Mouse (Mus musculus) intestine, embryonic 14.5 days (tissue): Measurements from ENCODE around the gene Aldh1a3. TPM values are rescaled to one million over a fixed set of nuclear protein-coding genes. Genes with fewer than 3 reads are reported as not detected.
A peak's percentile ranks its signal among the peaks of the same experiment; 100 is the strongest.

Source experiments
- ATAC-seq: fragments of 200-750 bp; cut with Nextera tagmentation; replicated peaks from 2 replicates; pipeline ENCODE4 v1.8.0; 2017; ENCODE audit warnings: low read depth, moderate number of reproducible peaks, moderate TSS enrichment, moderate library complexity; ENCODE audit not compliant: low FRiP score, low TSS enrichment
- DNase-seq: peaks from one replicate; pipeline ENCODE4 v3.0.0-alpha.2; 2018; ENCODE audit warnings: low spot score
- H3K27ac ChIP-seq: fragments of 300-500 bp; sonication (generic); 2 replicates; pipeline ENCODE4 v1.5.1; 2014; ENCODE audit warnings: low read depth, mild to moderate bottlenecking, control low read depth
- H3K27me3 ChIP-seq: fragments of 300-500 bp; sonication (generic); replicated peaks from 2 replicates; pipeline ENCODE4 v1.6.1; 2014; ENCODE audit warnings: low read length, control low read depth; ENCODE audit not compliant: control insufficient read depth, insufficient read depth
- H3K36me3 ChIP-seq: fragments of 300-500 bp; sonication (generic); 2 replicates; pipeline ENCODE4 v1.6.1; 2014; ENCODE audit warnings: low read length, control low read depth; ENCODE audit not compliant: control insufficient read depth, insufficient read depth
- H3K4me1 ChIP-seq: fragments of 300-500 bp; sonication (generic); replicated peaks from 2 replicates; pipeline ENCODE4 v1.6.1; 2014; ENCODE audit warnings: low read length, control low read depth, mixed read lengths; ENCODE audit not compliant: control insufficient read depth, insufficient read depth
- H3K4me2 ChIP-seq: fragments of 300-500 bp; sonication (generic); 2 replicates; pipeline ENCODE4 v1.6.1; 2014; ENCODE audit warnings: low read length
- H3K4me3 ChIP-seq: fragments of 300-500 bp; sonication (generic); 2 replicates; pipeline ENCODE4 v1.5.1; 2014; ENCODE audit warnings: low read depth, low read length, control low read depth, mixed read lengths
- H3K9ac ChIP-seq: fragments of 300-500 bp; sonication (generic); 2 replicates; pipeline ENCODE4 v1.6.1; 2014; ENCODE audit warnings: mild to moderate bottlenecking, low read length
- H3K9me3 ChIP-seq: fragments of 300-500 bp; sonication (generic); 2 replicates; pipeline ENCODE4 v1.6.1; 2016; ENCODE audit warnings: low read length, control low read depth; ENCODE audit not compliant: control insufficient read depth
- whole genome bisulfite sequencing: fragments of 180-500 bp; shearing (Covaris S2); extraction: QIAGEN DNeasy Blood & Tissue Kit; methylation state at CpG from one replicate; pipeline ENCODE4 v1.1.7; 2014; 5-methylcytosine and 5-hydroxymethylcytosine counted together
- polyA plus RNA-seq: library from polyadenylated mRNA; unstranded; fragments of >200 nt; fragmentation: Nextera tagmentation; extraction: Ambion mirVana; gene quantifications from 2 replicates; pipeline ENCODE4 v1.2.1, GENCODE M21; 2014

Aldh1a3 gene
- polyA plus RNA-seq, result 8.4 and 8.5 TPM in 2 replicates

DNA sequence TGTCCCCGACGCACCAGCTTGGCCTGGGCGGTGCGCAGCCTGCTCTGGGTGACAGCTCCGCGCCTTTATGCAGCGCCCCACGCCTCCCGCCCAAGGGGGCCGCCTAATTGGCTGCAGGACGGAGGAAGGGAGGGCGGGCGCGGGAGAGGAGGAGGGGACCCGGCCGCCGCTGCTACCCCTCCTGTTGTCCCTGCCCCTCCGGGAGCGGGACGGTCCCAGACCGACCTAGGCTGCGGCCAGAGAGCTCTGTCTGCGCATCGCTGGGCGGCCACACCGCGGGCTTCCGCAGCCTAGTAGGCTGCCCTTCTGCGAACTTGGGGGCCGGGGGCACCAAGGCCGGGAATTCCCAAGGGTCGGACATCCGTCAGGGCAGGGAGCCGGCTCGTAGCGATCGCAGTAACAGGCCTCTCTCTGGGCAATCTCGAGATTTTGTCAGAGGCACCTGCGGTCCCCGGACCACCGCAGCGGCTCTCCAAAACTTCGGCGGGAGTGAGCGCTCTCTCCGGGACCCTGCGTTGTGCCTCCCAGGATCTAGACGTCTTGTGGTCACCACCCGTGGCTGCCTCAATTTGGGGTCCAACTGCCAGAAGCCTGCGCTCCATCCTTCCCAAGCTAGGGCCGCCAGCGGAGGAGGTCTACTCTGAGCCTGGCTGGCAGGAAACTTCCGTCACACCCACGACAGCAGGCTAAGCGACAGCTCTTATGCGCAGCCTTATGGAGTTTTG is at the start of gene Aldh1a3:
Gene Aldh1a3, minus strand, starts transcription at position 81 of the 725 bp plus-strand sequence.
- Histone ChIP-seq H3K9me3 (no peaks in the 10 kb centered on the region), H3K27me3 (peaks cover 54% of the 10 kb centered on the region), H3K4me1 (peaks cover 6% of the 10 kb centered on the region; the same call in 1 of the 2 replicates), H3K36me3 (no peaks in the 10 kb centered on the region), H3K9ac (peak within 1 kb of the TSS; percentile 29), H3K27ac (no peak within 1 kb of the TSS), H3K4me2 (peak within 1 kb of the TSS; percentile 98), H3K4me3 (peak within 1 kb of the TSS; percentile 55)
- ATAC-seq (peak; percentile 78), DNase-seq (peak; percentile 74)
- under 1% methylated on average over 54 of the region's 56 CpGs for WGBS

DNA sequence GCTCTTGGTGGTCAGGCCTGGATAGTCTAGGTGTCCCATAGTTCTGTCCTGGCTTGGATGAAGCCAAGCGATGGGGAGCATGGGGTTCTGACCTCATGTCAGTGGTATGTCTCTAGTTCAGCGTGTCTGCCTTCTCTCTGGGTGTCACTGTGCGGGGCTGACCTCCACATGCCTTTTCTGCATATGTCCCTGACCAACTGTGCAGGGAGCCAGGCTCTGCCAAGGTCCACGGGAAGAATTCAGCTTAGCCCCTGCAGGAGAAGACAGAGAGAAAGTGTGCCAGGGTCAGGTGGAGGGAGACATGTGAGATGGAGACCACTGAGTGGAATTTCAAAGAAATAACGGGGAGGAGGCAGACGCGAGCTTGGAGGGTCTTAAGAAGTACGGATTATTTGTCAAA is 49.0 kb upstream of the Aldh1a3 start:
- H3K9me3 ChIP-seq, result no peaks in the 10 kb centered on the region
- 58% methylated on average over 8 of the region's 8 CpGs for WGBS
- H3K4me3 ChIP-seq, result no peak overlapping the region
- H3K4me1 ChIP-seq, result no peaks in the 10 kb centered on the region
- no peak for ATAC-seq
- no peaks in the 10 kb centered on the region for H3K27me3 ChIP-seq
- no peaks in the 10 kb centered on the region for H3K36me3 ChIP-seq
- H3K9ac ChIP-seq, result no peak overlapping the region
- DNase-seq, result no peak
- no peak overlapping the region for H3K27ac ChIP-seq
- no peak overlapping the region for H3K4me2 ChIP-seq

DNA sequence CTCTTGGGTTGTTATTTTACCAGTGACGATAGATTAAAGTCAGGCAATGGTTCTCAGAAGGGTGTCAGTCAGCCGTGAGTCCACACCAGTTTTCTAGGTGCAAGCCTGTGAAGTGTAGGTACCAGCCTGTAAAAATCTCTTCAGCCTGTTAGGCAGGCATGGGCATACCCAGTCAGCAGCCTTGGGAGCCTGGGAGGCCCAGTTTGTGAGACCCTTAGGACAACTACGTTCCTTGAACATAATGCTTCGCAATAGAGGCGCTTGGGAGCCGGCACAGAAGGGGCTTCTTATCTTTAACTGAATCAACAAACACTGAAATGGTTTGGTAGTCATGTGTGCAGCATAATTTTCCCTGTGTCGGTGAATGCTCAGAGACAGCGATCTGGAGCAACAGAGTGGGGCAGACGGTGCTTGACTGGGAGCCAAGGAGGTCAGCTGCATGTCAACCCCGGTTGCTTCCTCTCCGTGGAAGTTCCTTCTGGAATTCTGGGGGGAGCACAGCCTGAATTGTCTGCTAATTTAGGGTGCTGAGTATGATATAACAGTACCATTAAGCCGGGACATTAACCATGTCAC is 44.4 kb upstream of the Aldh1a3 start:
- no peak overlapping the region for H3K4me3 ChIP-seq
- H3K4me2 ChIP-seq, result no peak overlapping the region
- H3K36me3 ChIP-seq, result no peaks in the 10 kb centered on the region
- no peaks in the 10 kb centered on the region for H3K4me1 ChIP-seq
- H3K9me3 ChIP-seq, result no peaks in the 10 kb centered on the region
- no peak overlapping the region for H3K9ac ChIP-seq
- 51% methylated on average over 12 of the region's 12 CpGs for WGBS
- H3K27me3 ChIP-seq, result no peaks in the 10 kb centered on the region
- ATAC-seq (no peak), DNase-seq (no peak)
- H3K27ac ChIP-seq, result no peak overlapping the region

DNA sequence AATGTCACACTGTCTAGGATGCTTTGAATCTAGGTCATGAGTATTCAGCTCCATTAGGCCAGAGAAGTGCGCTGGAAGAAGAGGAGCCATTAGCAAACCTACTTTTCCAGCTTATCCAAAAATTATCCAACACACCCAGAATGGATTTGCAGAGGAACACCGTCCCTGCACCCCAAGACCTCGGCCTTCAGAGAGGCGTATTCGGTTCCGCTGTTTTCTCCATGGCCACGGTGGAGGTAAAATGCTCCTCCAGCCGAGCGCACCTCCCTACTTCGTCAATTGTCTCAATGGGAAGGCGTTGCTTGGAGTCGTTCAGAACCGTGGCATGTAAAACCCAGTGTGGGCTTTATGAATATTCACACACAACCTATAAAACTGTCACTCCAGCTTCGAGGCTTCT is 39.3 kb upstream of the Aldh1a3 start:
- Histone ChIP-seq H3K27ac (no peak overlapping the region), H3K36me3 (no peaks in the 10 kb centered on the region), H3K4me1 (no peaks in the 10 kb centered on the region), H3K27me3 (no peaks in the 10 kb centered on the region), H3K9ac (no peak overlapping the region), H3K9me3 (no peaks in the 10 kb centered on the region), H3K4me3 (no peak overlapping the region), H3K4me2 (no peak overlapping the region)
- no peak for DNase-seq
- no peak for ATAC-seq
- 90% methylated on average over 14 of the region's 14 CpGs for whole genome bisulfite sequencing

DNA sequence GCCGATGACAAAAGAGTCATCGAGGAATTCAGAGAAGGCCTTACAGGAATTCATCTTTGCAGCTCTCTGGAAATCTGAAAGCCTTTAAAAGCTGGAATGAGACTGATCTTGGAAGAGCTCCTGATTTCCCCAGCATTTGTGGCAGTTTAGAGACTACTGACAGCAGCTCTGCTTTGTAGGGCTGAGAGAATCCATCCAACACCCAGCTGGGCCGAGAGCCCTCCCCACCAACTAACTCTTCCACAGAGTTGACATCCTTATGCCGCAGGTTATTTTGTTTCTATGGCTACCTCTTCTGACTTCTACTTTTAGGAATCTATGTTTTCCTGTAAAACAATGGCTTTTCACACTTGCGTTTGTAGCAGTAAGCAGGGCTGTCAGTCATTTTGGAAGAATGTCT is 37.9 kb upstream of the Aldh1a3 start:
- H3K27ac ChIP-seq, result no peak overlapping the region
- no peak overlapping the region for H3K4me2 ChIP-seq
- no peak overlapping the region for H3K4me3 ChIP-seq
- ATAC-seq (no peak), DNase-seq (no peak)
- 86% methylated on average over 5 of the region's 5 CpGs for WGBS
- no peaks in the 10 kb centered on the region for H3K4me1 ChIP-seq
- no peak overlapping the region for H3K9ac ChIP-seq
- no peaks in the 10 kb centered on the region for H3K36me3 ChIP-seq
- H3K9me3 ChIP-seq, result no peaks in the 10 kb centered on the region
- H3K27me3 ChIP-seq, result no peaks in the 10 kb centered on the region

DNA sequence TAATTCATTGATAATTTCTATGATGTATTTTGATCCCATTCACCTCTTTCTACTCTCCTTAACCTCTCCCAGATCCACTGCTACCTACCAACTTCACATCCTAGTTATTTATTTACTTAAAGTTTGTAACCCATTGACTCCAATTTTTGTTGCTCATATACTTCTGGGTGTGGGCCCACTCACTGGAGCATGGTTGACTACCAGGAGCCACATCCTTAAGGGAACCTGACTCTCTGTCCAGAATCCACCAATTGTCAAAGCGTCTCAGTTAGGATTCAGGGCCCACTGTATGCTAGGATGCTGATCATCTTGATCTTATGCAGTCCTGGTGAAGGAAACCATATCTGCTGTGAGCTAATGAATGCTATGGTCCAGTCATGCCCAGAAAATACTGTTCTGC is 35.8 kb upstream of the Aldh1a3 start:
- DNase-seq, result no peak

DNA sequence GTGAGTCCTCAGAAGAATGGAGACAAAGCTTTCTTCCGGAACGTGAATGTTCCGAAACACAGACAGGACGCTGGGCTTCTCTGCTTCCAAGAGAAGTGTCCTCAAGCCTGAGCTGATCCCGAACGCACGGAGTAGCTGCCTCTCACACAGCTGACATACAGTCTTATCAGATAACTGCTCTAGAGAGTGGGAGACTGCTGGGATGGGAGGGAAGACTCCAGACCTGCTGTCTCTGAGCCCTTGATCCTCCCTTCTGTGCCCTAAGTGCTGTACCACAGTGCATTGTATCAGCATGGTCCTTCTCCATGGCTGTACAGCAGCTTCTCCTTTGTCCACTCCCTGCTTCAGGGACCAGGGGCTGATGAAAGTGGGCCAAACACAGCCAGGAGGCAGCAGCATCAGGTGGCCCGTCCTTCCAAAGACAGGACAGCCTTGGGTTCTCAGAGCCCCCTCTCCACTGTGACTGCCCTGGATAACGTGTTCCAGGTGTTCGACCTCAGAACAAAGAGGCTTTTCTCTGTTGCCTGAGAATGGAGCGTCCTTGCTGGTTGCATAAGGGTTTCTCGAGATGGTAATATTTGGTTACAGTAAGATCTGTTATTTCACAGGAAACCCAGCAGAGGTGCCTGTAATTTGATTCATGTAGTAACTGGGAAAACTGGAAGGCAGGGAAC is 24.4 kb upstream of the Aldh1a3 start:
- no peak for ATAC-seq
- H3K27ac ChIP-seq, result no peak overlapping the region
- 61% methylated on average over 12 of the region's 12 CpGs for WGBS
- H3K27me3 ChIP-seq, result no peaks in the 10 kb centered on the region
- H3K4me2 ChIP-seq, result no peak overlapping the region
- DNase-seq, result no peak
- H3K9ac ChIP-seq, result no peak overlapping the region
- H3K4me1 ChIP-seq, result peaks cover 10% of the 10 kb centered on the region
- H3K9me3 ChIP-seq, result no peaks in the 10 kb centered on the region
- no peaks in the 10 kb centered on the region for H3K36me3 ChIP-seq
- no peak overlapping the region for H3K4me3 ChIP-seq

More for the DNA sequence above, 35.8 kb upstream of the Aldh1a3 start:
- no peak overlapping the region for H3K4me3 ChIP-seq
- WGBS, result 95% methylated on average over 1 of the region's 1 CpGs
- no peak overlapping the region for H3K9ac ChIP-seq
- H3K27me3 ChIP-seq, result no peaks in the 10 kb centered on the region
- no peak overlapping the region for H3K27ac ChIP-seq
- no peak overlapping the region for H3K4me2 ChIP-seq
- no peak for ATAC-seq
- H3K9me3 ChIP-seq, result no peaks in the 10 kb centered on the region
- no peaks in the 10 kb centered on the region for H3K36me3 ChIP-seq
- H3K4me1 ChIP-seq, result no peaks in the 10 kb centered on the region

DNA sequence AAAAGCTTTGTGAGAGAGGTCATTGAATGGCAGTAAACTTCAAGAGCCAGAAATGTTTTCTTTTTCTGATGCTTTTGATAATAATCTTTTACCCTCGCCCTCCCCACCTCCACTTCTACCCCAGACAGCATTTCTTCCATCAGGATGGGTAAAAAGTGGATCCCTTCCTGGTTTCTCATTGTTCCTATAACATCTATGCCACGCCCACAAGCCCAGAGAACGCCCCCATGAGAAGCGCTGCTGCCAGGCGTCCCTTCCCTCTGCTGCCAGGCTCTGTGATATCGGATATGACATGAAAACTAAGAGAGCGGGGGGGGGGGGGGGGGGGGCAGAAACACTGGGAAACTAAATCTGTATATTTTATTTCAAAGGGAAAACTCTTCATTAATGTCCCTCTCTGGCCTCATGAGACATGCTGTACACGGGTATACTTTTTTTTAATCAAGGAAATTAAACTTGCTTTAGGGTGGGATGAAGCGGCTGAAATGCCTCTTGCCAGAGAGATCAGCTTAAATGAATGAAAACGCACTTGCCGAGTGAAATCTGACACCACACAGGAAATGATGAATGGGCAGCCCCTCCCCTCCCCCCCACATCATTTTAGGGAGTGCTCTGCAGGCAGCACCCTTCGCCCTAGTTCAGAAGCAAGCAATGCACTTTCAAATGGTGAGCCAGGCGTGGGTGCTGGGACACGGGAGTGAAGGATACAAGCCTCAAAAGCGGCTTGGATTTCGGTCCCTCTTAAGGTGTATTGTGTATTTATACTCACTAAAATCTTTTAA is 22.8 kb upstream of the Aldh1a3 start:
- Histone ChIP-seq H3K9me3 (no peaks in the 10 kb centered on the region), H3K27ac (no peak overlapping the region), H3K4me1 (peaks cover 10% of the 10 kb centered on the region), H3K4me3 (peak overlapping the region; percentile 24), H3K27me3 (no peaks in the 10 kb centered on the region), H3K9ac (no peak overlapping the region; the same call in 1 of the 2 replicates), H3K36me3 (no peaks in the 10 kb centered on the region), H3K4me2 (peak overlapping the region; percentile 58)
- ATAC-seq (peak; percentile 56; the same call in 1 of the 2 replicates), DNase-seq (peak; percentile 61)
- WGBS, result 8% methylated on average over 15 of the region's 16 CpGs
